Mouse (Mus musculus): ENCODE measurements around the gene 4931422A03Rik.
A peak's percentile ranks its signal among the peaks of the same experiment; 100 is the strongest.
"Not testable (repeated sequence)": the region's sequence is repeated elsewhere in the genome, so short reads cannot be mapped to it uniquely, and the experiment has no call there.

The 4931422A03Rik gene

DNA sequence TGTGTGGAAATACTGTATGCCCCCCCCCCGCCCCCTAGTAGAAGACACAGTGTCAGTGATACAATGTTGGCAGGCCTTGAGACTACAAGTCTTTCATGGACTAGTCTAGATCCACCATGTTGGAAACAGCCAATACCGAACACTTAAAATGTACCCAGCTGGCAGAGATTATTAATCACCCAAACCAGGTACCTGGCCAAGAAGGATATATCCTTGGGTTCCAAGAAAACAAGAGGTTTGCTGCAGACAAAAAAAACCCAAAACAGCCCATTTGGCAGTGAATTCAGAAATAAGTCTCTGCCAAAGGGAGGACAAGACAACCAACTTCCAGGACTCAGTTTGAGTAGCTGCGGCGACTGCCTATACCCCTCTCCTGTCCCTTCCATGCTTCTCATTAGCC lies 3.5 kb downstream of the 4931422A03Rik start:
- DNase-seq = no peak

DNA sequence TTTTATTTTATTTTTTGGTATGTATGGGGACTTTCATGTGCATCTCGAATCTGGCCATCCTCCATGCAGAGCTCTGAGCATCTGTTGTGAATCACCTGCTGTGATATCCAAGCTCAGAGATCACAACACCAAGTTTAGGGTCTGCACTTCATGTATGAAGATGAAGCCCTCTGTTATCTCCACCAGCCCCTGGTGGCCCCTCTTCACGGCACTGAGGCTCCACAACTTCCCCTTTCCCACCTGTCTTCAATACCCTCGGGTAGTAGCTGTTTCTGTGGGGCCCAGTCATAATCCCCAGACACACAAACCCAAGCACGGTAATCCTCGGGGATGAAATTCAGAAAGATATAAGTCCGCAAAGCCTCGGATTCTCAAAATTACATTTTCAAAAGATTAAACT lies 5.1 kb downstream of the 4931422A03Rik start:
- DNase-seq = no peak

DNA sequence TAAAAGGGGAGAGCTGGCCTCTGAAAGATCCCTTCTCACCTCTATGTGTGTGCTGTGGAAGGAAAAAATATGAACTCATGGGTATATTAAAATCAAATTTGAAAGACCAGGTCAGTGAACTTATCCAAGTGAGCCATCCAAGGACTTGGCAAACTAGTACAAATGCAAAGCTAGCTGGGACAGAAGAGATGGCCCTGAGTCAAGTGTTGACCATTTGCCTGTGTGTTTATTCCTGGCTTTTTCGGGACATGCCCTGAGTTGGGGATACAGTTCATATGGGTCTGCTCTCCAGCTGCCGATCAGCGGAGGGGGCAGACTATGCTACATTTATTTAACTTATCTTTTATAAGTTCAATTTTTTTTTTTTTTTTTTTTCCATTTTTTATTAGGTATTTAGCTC lies 19.3 kb downstream of the 4931422A03Rik start:
- not testable (repeated sequence) for DNase-seq

DNA sequence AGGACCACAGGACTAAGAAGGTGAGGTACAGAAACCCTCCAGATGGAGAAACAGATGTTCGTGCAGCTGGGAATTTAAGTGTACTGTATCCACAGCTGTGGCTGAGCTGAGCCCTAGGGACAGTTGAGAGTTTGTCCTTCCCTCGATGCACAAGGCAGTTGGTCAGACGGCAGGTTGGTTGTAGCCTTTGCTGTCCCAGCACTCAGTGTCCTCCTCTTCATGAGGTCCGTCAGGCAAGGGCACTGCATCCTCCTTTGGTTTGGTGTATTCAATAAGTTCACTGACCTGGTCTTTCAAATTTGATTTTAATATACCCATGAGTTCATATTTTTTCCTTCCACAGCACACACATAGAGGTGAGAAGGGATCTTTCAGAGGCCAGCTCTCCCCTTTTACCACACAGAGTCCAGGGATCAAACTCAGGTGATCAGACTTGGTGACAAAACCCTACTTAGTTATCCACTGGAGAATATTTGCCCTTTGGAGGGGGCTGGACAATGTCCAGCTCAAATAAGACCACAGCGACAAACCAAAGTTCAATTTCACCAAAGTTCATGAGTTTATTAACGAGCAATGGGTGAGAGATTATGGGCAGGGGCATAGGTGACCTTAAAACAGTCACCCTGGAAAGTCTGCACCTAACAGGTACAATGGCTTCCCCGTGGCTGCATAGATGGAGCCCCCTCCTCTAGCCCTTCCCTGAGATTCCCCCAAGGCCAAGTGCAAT lies 20.2 kb downstream of the 4931422A03Rik start:
- DNase-seq = no peak

DNA sequence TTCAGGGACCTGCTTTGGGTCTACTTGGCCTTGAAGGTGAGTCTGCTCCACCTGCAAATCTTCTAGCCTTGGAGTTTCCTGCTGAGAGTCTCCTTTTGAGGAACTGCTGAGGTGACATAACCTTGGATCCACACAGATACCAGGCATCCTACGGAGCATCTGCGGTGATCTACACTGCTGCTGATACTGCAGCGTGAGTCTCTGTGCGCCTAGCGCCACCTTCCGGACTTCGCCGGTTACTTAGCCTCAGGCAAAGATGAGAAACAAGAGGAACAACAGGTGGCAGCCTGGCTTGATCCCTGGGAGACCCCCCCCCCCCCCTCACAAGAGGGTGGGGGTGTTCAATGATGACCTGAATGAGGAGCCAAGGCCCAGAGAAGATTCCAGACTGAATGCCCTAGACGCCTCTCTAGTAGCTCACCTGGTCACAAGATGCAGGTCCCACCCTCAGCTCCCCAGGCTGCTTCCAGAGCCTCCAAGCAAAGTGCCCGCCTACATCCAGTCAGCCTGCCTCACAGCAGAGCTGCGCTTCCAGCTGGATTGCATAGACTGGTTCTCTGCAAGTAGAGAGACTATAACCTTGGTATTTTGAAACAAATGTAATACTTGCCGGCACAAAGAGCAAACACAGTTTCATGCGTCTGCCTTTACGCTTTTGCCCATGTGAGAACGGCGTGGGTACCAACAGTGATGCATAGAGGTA lies 25.3 kb downstream of the 4931422A03Rik start:
- DNase-seq = peak; percentile 80

DNA sequence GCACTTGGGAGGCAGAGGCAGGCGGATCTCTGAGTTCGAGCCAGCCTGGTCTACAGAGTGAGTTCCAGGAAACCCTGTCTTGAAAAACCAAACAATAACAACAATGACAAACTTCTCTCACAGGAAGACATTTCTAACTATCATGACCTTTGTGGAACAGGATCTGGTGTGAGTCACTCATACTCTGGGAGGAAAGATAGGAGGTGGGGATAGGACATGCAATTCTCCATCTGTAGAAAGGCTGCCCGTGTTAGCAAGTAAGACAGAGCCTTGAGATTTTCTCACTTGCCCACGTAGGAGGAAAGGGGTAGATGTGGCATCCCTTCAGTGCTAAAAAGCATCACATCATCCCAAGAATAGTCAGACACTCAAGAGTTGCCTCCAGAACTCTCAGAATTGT lies 26.3 kb downstream of the 4931422A03Rik start:
- no peak for DNase-seq

DNA sequence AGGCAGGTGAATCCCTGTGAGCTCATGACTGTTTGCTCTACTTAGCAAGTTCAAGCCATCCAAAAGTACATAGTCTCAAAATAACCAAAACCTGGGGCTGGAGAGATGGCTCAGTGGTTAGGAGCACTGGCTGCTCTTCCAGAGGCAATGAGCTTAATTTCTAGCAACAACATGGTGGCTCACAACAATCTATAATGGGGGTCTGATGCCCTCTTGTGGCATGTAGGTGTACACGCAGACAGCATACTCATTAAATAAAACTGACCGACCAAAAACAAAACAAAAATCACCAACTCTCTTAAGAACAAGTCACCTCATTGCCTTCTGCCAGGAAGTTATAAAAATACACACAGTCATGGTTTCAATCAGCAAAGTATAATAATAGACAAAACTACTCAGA lies 27.1 kb downstream of the 4931422A03Rik start:
- DNase-seq = no peak

DNA sequence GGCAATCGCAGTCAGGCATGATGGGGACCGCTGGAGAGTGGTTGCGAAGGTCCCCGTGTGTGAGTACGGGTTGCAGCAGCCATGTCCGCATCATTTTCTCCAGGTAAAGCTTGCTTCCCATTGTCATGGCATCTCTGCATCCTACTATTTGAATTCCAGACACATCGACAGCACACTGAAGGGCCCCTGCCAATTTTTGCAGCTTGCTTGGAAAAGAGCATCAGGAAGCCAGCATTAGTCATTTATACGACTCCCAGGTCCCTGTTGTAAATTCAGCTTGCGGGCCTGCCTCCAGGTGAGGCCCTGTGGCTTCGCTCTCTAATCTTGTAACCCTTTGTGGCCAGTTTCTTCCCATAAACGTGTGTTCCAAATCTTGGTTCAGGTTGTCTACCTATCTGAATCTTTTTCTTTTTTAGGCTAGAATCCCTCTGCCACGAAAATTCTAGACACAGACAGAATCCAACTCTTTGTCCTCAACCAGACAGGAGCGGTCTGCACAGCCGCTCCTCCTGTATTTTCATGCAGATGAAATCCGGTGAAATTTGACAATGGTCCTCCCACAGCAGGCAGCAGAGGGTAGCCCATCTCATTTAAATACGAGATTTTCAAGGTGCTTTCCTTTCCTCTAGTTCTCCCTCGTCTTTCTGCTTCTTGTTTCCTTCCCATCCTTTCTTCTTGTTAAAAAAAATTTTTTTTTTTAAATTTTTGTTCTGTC lies 35.4 kb downstream of the 4931422A03Rik start:
- no peak for DNase-seq

DNA sequence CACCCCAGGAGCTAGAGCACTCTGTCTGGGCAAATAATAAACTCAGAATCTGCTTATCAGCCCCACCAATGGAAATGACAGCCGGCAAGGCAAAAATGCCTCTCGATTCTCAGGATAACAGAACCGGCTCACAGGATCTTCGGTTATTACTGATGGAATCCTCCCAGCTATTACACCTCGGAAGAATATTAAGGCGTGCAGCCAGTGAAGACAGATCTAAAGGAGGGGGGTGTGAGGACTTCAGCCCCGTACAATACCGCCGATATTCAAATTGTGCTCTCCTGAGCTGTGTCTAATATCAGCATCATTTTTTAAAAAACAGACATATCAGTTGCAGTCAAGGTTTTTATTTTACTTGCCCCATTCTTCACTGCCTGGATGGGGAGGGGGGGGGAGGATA lies 36.0 kb downstream of the 4931422A03Rik start:
- DNase-seq = no peak

DNA sequence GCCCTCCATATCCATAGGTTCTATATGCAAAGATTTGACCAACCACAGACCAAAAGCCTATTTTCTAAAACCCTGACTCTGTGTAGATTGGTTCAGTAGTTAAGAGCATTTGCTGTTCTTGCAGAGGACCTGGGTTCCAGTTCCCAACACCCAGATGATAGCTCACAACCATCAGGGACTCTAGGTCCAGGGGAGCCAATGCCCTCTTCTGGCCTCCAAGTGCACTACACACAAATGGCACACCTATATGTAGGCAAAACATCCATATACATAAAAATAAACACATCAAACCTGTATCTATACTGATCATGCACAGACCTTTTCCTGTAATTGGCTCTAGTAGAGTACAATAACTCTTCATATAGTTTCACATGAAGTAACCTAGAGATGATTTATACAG lies 36.9 kb downstream of the 4931422A03Rik start:
- no peak for DNase-seq

DNA sequence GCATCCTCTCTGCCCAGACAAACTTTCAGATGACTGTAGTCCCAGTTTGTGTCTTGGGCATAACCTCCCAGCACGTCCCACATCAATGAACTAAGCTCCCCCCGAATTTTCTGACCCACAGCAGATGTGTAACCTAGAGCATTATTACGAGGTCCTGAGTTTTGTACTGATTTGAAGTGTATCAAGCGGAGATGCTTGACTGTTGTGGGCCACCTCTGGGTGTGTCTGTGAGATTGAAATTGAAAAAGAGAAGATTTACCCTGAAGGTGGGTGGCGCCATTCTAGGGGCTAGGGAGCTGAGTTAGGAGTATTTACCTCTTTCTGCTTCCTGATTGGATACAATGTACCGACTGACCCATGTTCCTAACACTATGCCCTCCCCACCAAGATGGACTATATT lies 38.4 kb downstream of the 4931422A03Rik start:
- DNase-seq = no peak

DNA sequence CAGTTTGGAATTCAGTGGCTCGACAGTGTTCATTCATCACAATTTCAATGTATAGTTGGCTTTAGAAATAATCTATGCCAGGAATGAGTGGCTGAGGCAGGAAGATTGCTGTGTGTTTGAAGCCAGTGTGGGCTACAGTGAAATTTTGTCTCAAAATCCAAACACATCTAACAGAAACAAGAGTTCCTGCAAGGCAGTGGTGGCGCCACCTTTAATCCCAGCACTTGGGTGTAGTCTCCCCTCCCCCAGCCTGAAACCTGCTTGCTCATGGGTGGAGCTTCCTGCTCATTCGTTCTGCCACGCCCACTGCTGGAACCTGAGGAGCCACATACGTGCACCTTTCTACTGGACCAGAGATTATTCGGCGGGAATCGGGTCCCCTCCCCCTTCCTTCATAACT lies 40.6 kb downstream of the 4931422A03Rik start:
- DNase-seq = not testable (repeated sequence)

DNA sequence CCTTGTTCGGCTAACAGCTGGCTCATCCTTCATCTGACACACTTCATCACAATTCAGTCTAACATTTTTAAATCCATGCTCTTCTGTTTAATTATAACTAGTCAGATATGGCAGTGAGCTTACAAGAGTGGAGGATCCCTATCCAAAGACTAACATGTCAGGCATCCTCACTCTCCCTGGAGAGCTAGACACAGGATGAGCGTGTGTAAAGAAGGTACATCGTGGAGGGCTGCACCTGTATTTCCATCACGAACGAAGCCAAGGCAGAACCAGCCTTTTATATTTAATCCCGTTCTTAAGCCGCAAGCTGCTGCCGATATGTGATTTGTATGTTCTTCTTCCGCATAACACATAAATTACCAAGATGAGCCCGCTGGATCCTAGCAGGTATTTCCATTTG lies 45.0 kb downstream of the 4931422A03Rik start:
- DNase-seq = no peak

DNA sequence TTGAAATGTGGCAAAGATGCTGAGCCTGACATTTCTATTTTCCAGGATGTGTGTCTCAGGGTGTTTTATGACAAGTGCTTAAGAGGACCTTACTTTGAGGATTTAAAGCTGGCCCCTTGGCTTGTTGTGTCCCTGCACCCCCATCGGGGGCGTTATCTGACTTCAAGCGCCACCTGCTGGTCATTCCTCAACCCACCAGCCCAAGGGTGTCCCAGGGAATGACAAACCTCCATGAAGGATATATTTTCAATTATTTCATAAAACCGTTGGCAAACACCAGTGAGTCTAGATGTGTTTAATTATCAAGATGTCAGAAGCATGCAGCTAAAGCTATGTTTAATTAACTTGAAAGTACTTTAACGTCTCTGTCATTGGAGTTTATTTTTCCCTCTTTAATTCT lies 45.9 kb downstream of the 4931422A03Rik start:
- DNase-seq = peak; percentile 78

DNA sequence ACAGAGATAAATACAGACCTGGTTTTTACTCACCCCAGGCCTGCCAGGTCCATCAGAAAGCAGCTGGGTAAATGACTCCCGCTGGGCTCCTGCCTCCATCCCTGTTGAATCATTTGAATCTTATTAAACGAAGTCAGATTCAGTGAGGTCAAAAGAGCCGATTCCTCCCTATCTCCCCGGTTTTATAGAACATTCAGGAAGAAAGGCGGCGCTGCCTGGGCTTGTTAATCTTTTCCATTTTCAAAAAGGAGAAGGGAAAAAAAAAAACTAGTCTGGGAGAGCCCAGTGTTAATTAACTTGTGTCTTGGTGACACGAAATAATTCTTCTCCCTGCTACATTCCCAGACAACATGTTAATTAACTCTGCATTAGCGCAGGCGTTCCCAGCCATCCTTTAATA lies 50.4 kb downstream of the 4931422A03Rik start:
- no peak for DNase-seq

DNA sequence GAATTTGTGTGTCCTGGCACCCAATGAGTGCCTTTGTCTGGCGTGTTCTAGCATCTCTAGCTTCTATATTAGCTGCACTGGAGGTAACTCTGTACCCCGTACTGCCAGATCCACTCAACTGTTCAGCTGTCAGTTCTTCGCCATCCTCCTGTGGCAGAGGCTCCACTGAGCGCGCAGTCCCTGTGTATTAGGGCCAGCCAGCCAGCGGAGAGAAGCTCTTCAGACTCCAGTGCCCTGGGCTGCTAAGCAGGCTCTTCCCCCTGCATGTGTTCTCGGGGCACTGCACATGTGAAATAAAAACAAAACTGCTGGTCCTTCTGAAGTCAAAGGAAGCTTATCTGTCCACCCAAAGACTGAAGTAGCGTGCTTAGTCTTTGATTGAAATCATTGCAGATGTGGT lies 50.9 kb downstream of the 4931422A03Rik start:
- no peak for DNase-seq

DNA sequence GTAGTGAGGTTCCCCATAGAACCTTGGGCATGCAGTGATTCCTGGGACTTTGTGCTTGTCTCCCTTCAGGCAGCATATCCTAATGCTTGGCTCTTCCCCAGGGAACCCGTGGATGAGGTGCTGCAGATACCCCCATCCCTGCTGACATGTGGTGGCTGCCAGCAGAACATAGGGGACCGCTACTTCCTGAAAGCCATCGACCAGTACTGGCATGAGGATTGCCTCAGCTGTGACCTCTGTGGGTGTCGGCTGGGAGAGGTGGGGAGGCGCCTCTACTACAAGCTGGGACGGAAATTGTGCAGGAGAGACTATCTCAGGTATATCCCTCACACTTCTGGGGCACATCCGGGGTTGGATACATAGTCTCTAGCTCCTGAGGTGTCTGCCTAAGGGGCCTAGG lies 52.3 kb downstream of the 4931422A03Rik start:
- DNase-seq = no peak

DNA sequence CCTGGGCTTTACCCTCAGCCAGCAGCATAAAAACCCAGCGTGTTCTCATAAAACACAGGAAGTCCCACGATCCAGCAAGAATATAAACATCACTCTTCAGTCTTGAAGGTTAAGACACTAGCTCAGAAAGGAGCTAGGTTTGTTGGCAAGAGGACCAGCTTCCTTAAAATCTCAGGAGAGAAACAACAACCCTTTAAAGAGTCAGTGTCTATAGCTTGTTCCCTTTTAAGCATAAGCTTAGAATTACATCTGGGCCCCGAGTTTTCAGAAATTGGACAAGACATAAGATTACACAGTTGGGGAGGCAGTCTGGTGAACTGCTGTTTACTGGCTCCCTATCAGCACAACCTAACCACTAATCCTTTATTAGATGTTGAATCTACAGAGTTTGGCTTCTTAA lies 56.3 kb downstream of the 4931422A03Rik start:
- no peak for DNase-seq

DNA sequence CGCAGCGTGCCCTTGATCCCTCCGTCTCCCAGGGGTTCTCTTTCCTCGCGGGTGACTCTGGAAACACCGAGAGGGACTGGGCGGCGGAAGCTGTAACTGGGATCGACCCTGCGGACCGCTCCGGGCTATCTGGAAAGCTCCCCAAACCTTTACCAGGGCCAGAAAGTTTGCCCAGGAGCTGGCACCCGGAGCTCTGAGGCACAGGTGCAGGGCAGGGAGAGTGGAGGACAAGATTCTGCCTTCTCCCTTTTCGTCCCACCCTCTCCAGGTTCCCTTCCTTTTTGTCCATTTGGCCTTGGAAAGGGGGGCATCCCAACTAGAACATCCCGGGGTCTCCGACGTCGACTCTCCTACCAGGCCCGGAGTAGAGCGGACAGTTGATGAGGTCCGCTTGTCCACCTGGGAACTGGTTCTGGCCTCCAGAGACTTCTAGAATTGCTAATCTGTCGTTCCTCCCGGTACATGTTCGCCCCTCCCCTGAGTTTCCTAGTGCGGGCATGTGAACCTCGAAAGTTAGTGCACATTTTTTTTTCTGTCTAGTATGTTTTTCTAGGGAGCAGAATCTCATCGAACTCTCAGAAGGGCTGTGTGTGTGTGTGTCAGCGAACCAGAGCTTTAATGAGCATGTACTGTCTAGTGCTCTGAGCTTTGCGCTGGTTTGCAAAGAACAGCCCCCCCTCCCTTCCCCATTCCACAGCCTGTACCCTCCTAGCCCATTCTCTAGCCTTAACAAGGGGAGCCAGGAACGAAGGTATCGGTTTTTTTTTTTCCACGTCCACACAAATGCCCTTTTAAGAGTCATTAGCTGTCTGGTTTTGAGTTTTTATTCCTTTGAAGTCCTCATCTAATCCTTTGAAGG lies 57.1 kb downstream of the 4931422A03Rik start:
- no peak for DNase-seq

DNA sequence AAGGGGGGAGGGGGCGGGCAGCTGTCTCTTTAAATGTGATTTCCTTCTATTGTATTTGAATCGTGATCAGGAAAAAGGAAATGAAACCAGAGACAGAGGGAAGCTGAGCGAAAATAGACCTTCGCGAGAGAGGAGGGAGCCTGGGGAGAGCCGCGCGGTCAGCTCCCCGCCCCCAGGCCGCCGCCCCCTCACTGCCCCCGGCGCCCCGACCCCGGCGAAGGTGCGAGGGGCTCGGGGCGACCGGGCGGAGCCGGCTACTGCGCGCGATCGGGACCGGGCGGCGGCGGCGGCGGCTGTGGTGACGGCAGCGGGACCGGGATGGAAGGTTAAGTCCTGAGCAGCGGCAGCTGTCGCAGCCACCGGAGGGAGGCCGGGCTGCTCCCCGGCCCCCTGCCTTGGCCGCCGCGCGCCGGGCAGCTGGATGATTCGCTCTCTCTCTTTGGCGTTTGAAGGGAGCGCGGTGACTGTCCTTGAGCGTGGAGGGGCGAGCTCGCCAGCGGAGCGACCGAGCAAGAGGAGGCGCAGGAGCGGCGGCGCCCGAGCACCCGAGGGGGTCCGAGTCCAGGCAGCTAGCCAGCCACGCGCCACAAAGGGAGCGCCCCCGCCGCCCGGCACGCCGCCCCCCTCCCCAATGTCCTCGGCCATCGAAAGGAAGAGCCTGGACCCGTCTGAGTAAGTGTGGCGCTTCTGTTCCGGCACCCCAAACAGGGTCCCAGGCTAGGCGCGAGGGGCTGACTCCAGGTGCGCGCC lies 57.9 kb downstream of the 4931422A03Rik start:
- DNase-seq = peak; percentile 35

DNA sequence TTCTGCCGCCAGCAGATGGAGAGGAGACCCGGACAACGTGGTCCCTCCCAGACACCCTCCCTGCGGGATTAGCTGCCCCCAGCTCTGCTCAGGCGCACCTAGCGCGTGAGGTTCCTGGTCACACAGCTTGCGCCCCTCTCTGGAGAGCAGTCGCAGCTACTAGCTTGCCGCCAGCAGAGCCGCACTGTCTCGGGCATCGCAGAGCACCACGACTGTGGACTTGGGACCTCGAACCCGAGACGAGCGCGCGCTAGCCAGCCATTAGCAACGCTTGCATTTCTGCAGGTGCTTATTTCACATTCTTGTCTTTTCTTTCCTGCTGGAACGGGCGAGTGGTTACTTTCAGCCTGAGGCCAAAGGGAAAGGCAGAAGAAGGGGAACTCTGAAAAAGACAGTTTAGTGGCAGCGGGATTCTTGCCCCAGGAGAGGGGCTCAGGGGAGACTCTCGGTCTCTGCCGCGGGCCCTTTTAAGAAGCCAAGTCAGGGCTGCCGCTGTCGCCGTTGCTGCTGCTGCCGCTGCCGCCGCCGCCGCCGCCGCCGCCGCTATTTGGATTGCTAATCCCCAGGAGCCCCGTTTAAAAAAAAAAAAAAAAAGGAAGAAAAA lies 58.6 kb downstream of the 4931422A03Rik start:
- peak; percentile 61 for DNase-seq

DNA sequence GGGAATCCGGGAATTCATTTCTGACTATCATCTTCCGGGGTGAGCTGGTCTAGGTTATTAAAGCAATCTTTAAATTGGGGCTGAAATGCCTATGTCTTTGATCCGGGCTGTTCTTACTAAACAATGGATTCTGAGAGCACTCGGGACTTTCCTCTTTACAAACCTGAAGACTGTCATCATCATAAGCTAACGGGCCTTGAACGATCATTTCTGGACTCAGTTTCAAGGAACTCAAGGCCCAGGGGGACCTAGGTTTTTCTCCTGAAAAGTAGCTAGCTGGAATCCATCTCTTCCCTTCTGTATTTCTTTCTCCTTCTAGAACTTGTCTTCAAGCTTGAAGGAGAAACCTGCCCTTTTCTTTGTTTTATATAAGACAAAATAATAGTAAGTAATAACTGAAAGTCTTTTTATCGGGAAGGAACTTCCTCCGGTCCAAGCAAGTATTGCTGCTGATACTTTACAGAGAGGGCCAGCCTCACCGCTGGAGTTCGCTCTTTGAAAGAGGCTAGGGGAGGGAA lies 59.2 kb downstream of the 4931422A03Rik start:
- no peak for DNase-seq
